Mouse (Mus musculus) bone marrow, adult 2 months (tissue): Measurements from ENCODE around the gene A1bg. TPM values are rescaled to one million over a fixed set of nuclear protein-coding genes. Genes with fewer than 3 reads are reported as not detected.

Experiments used
- H3K27ac ChIP-seq: fragments of 200-500 bp; 2 replicates; pipeline ENCODE4 v1.5.1; 2012; ENCODE audit warnings: low read depth, mild to moderate bottlenecking, control low read depth, inconsistent platforms, low read length; ENCODE audit not compliant: control insufficient read depth, poor library complexity, insufficient read depth
- H3K4me1 ChIP-seq: fragments of 200-500 bp; 2 replicates; pipeline ENCODE4 v1.6.1; 2011; ENCODE audit warnings: low read length; ENCODE audit not compliant: control insufficient read depth, insufficient read depth
- H3K4me3 ChIP-seq: fragments of 200-500 bp; replicated peaks from 2 replicates; pipeline ENCODE3; 2011; ENCODE audit warnings: mild to moderate bottlenecking, low read depth, low read length, control low read depth; ENCODE audit not compliant: control insufficient read depth
- CTCF ChIP-seq: fragments of 200-500 bp; IDR thresholded peaks from 2 replicates; pipeline ENCODE4 v1.5.1; 2011; ENCODE audit warnings: low read length, control low read depth; ENCODE audit not compliant: control insufficient read depth, insufficient read depth
- POLR2A ChIP-seq: fragments of 200-500 bp; IDR thresholded peaks from 2 replicates; pipeline ENCODE4 v1.6.1; 2011; ENCODE audit warnings: low read depth, mild to moderate bottlenecking, control low read depth, low read length, borderline replicate concordance; ENCODE audit not compliant: control insufficient read depth
- WGBS: fragments of 180-500 bp; shearing (Covaris S2); methylation state at CpG from one replicate; pipeline ENCODE4 v1.1.7; 2018; 5-methylcytosine and 5-hydroxymethylcytosine counted together
- polyA plus RNA-seq: library from polyadenylated mRNA; stranded (reverse); fragments of >200 nt; gene quantifications from 2 replicates; pipeline ENCODE4 v1.2.4, GENCODE M21; 2011; ENCODE audit warnings: low replicate concordance; ENCODE audit not compliant: missing spikeins, insufficient read depth, insufficient read length

A1bg gene
- polyA plus RNA-seq, 1 experiment: not detected

DNA sequence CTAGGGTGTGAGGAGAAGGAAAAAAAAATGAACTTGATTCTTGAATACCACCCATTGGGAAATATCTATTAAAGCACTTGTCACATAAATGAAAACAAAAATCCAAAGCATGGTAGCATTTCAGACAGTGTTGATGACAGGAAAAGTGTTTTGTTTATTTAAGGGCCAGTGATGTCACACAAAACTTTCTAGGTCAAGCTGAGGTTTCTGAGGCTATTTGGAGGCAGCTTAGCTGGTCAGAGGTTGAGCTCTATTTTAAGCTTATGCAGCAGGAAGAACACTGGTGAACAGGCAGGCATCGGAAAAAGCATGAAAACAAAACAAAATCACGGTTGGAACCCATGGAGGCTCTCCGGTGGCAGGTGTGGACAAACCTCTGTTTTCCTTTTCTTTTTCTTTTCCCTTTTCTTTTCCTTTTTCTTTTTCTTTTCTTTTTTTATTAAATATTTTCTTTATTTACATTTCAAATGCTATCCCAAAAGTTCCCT is 29.8 kb downstream of the A1bg start:
- Histone ChIP-seq H3K27ac (no peak overlapping the region), H3K4me1 (no peaks in the 10 kb centered on the region), H3K4me3 (no peak overlapping the region)
- TF ChIP-seq POLR2A (no peak), CTCF (no peak)
- WGBS: 90% methylated on average over 3 of the region's 3 CpGs

DNA sequence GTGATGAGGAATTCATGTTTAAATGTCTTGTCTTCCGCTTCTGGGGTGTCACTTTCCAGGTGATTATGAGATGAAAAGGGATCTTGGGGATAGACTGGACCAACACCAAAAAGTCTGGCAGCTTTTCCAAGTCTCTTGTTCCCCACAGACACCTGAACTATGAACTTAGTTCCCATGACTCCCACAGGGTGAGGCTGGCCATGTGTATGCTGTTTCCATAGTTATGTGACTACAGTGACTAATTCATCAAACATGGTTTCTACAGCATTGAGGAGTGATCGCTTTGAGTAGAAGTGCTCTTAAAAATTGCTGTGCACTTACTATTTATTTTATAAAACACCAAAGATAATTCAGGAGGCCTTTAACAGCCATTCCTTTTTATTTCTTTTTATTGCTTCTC is 34.1 kb downstream of the A1bg start:
- 79% methylated on average over 2 of the region's 2 CpGs for WGBS
- H3K27ac ChIP-seq: no peak overlapping the region
- no peak for TF ChIP-seq CTCF
- no peak for TF ChIP-seq POLR2A
- no peaks in the 10 kb centered on the region for H3K4me1 ChIP-seq
- no peak overlapping the region for H3K4me3 ChIP-seq

DNA sequence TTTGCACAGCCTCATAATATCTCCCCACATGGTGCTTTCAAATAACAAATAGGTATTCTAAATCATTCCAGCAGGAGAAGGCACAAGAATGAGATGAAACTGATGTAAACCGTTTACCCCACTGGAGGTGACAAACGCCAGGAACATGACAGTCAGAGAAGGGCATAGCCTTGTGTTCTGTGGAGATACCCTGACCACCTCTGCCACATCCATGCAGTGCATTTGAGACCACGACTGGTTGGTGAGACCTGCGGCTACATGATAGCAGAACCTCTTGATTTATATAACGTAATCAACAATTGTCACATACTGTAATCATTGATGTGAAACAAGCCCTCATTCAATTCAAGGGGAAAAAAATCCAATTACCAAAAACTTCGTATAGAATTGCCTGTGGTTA is 47.1 kb downstream of the A1bg start:
- no peaks in the 10 kb centered on the region for H3K4me1 ChIP-seq
- TF ChIP-seq CTCF (no peak), POLR2A (no peak)
- no peak overlapping the region for H3K27ac ChIP-seq
- H3K4me3 ChIP-seq: no peak overlapping the region
- 63% methylated on average over 6 of the region's 6 CpGs for WGBS

DNA sequence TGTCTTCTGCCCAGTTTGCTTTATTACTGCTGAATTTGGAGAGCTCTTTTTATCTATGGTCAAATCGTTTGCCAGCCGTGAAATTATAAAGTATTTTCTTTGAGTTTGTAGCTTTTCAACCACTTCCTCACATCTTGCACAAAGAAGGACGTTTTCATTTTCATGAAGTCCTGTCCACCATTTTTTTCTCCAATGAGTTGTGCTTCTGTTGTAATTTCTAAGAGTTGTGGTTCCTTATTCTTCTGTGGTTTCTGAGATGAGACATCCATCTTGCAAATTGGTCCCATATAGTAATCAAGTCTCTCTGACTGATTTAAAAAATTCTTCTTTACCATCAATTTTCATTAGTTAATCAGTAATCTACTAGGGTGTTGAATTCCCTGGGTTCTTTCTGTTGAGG is 60.4 kb downstream of the A1bg start:
- TF ChIP-seq POLR2A: no peak
- no peak for TF ChIP-seq CTCF
- no peak overlapping the region for H3K27ac ChIP-seq
- H3K4me3 ChIP-seq: no peak overlapping the region
- no peaks in the 10 kb centered on the region for H3K4me1 ChIP-seq
- WGBS: 29% methylated on average over 3 of the region's 3 CpGs

DNA sequence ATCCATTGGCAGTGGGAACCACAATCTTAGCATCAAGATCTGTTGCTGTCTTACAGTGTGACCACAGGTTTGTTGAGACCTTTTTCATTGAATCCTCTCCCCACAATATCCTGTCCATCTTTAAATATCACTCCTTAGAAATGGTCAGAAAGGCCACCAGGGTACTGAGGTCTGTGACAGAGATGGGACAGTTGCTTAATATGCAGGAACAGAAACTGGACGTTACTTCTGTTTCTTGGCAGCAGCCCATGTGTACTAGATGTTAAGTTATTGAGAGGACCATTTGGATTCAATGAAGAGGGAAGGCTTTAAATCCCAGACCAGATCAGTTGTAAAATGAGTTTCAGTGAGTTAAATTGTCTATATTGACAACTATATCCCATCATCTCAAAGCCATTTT is 67.7 kb downstream of the A1bg start:
- Histone ChIP-seq H3K4me1 (peaks cover 5% of the 10 kb centered on the region; the same call in 1 of the 2 replicates), H3K27ac (no peak overlapping the region), H3K4me3 (no peak overlapping the region)
- WGBS: 22% methylated on average over 1 of the region's 1 CpGs
- TF ChIP-seq CTCF: no peak
- TF ChIP-seq POLR2A: no peak

DNA sequence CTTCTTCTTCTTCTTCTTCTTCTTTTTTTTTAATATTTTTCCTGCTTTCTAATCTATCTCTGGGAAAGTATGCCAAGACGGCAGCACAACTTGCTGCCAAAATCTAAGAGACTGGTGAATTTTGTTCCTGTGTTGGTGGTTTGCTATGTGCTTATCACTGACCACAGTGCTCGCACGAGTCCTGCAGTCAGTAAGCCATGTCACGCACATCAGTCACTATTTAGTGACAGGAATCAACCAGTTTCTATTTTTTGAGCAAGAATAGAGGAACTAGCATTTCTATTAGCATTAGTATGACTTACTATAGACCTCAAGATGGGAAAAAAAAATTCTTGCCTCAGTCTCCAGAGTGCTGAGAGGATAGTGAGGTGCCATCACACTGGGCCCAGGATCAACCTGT is 68.7 kb downstream of the A1bg start:
- Histone ChIP-seq H3K4me3 (no peak overlapping the region), H3K4me1 (peaks cover 5% of the 10 kb centered on the region; the same call in 1 of the 2 replicates), H3K27ac (no peak overlapping the region)
- 15% methylated on average over 4 of the region's 4 CpGs for WGBS
- TF ChIP-seq POLR2A: no peak
- TF ChIP-seq CTCF: no peak

DNA sequence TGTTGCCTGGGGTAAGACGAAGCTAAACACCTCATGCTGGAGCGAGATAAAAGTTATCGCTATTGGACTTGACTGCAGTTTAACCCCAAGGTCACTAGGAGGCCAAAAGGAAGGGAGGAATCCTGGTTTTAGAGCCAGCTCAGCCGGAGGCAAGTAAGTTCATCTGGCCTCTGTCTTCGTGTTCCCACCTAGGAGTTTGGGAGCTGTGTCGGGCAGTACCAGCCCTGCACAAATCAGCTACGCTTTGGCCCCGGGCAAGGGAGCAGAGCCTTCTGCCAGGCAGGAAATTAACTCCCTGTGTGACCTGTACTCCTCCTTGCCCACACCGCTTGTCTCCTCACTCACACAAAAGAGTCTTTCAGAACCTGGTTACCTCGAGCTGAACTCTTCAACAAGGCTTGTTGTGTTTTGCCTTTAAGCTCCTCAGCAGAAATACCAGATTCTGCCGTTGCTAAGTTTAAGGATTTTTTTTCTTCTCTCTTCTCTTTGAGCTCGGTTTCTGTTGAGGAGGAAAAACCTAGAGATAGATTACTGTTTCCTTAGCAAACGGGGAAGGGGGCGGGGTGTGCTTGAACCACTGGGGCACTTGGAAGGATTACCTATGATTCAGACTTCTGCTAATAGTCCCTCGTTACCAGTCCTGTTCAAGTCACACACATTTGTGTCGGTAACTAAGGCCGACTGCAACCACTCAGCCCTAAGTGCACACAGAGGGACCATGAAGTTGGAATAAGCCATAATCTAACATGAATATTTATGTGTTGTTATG is 69.4 kb downstream of the A1bg start, which contains the start of gene Fam84b:
Fam84b (minus strand) TSS at position 548 of the 769 bp plus-strand sequence.
- WGBS: 15% methylated on average over 17 of the region's 17 CpGs
- H3K27ac ChIP-seq: no peak within 1 kb of the TSS
- TF ChIP-seq POLR2A (no peak), CTCF (no peak)
- peaks cover 5% of the 10 kb centered on the region; the same call in 1 of the 2 replicates for H3K4me1 ChIP-seq
- no peak within 1 kb of the TSS for H3K4me3 ChIP-seq

DNA sequence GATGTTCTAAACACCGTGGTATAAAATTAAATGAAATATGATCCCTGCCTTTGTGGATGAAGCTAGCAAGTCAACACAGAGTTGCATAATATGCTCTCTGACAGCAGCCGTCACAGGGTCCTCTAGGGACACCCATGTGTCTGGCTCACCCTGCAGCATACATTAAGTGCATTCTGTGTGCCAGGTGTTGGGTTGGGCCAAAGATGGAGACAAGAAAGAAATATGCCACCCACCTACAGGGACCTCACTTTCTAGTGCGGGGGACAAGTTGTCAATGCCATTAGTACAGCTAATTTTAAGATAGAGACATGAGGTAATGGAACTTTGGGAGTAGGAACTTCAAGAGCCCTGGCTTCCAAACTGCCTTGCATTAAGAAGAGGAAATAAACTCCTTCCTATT is 74.2 kb downstream of the A1bg start:
- WGBS: 60% methylated on average over 3 of the region's 3 CpGs

More for the DNA sequence above, 74.2 kb downstream of the A1bg start:
- H3K4me1 ChIP-seq: peaks cover 3% of the 10 kb centered on the region; the same call in 1 of the 2 replicates
- no peak overlapping the region for H3K27ac ChIP-seq
- TF ChIP-seq POLR2A (no peak), CTCF (no peak)
- no peak overlapping the region for H3K4me3 ChIP-seq

Other genes starting within 250 kb of the A1bg start
- gene Fam84b, start 69.2 kb downstream of the A1bg start, polyA plus RNA-seq: 0.92 and 1.8 TPM in 2 replicates